Mouse (Mus musculus) inflammation-experienced regulatory T-cells (primary cell): ENCODE measurements around the gene AU022751. TPM values are rescaled to one million over a fixed set of nuclear protein-coding genes. Genes with fewer than 3 reads are reported as not detected.

ENCODE experiments used
- polyA plus RNA-seq, 2 experiments: library from polyadenylated mRNA; unstranded; fragments of 100-300 nt; shearing (Covaris generic); gene quantifications; one replicate each; pipeline ENCODE4 v1.2.1; 2017

AU022751 gene
- polyA plus RNA-seq = not detected

DNA sequence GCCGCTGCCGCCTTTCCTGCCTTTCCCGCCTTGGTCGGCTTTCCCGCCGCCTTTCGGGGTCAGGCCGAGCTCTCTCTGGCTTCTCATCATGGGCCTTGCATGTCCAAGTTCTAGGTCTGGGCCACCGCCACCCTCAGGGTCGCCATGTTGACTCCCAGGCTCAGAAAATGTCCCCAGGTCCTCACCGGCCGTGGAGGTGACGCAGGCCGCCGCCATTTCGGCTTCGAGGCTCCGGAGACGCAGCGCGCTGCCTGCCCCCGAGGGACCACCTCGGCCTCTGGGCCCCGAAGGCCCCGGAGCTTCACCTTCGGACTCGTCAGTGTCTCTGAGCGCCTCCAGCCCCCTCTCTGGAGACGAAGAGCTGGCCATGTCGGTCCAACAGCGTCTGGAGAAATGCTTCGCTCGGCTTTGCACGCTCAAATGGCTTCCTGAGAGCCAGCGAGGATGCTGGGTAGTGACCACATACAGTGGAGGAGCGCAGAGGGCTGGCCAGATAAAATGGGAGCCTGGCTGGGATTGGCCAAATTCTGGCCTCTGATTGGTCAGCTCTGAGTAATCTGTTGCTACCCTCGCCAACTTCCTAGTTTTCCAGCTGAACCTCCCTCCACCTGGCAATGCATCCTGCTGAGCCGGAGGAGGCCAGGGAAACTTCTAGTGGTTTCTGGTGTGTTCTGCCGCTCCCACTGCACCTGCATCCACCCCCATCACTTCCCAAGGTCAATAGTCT is at the start of gene AU022751:
TSS of gene AU022751 (minus strand) at position 466 of the 727 bp plus-strand sequence.

DNA sequence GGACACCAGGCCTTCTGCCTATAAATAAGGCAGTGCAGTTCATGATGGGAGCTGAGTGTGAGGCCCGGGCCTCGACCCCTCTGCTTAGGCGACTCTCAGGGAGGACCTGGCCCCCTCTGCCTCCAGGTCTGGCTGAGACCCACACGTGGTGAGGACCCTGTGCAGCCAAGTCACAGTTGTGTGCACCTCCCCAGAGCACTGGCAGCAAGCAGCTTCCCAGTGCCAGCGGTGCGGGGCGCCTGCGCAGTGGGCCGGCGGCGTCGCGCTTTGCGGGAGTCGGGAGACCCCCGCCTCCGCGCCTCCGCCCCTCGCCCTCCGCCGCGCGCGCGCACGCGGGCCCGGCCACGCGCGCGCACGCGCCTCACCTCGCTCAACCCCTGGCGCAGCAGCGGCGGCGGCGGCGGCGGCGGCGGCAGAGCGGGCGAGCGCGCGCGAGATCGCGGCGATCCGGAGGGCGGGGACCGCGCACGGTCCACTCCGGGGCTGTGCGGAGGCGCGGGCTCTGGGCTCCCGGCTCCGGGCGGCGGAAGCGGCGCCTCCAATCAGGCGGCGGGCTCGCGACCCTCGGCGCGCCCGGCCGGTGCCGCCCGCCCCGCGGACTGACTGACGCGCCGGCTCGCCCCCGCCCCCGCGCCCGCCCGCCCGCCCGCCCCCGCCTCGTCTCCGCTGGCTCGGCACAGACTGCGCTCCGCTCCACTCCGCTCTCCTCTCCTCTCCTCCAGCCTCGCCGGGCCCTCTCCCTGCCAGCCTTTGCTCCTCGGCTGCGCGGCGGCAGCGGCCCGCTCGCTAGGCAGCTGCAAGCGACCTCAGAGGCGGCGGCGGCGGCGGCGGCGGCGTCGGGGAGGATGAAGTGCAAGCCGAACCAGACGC is 35.9 kb downstream of the AU022751 start, which contains the start of gene Nudt11:
TSS of gene Nudt11 (plus strand) at position 388 of the 870 bp plus-strand sequence.

Other genes starting within 250 kb of the AU022751 start
- gene Nudt11, start 36.0 kb downstream of the AU022751 start, polyA plus RNA-seq = not detected
- gene Nudt10, start 89.6 kb upstream of the AU022751 start, polyA plus RNA-seq = not detected
- gene Bmp15, start 237.3 kb upstream of the AU022751 start, polyA plus RNA-seq = under 1 TPM in 1 of 2 experiments, not detected in 1; 0.05 TPM